Mouse (Mus musculus): ENCODE measurements around the gene Kcnab3. TPM values are rescaled to one million over a fixed set of nuclear protein-coding genes. Genes with fewer than 3 reads are reported as not detected.

Gene Kcnab3
- polyA plus RNA-seq, 1 experiment from 2014 or later, result 1.7 TPM

DNA sequence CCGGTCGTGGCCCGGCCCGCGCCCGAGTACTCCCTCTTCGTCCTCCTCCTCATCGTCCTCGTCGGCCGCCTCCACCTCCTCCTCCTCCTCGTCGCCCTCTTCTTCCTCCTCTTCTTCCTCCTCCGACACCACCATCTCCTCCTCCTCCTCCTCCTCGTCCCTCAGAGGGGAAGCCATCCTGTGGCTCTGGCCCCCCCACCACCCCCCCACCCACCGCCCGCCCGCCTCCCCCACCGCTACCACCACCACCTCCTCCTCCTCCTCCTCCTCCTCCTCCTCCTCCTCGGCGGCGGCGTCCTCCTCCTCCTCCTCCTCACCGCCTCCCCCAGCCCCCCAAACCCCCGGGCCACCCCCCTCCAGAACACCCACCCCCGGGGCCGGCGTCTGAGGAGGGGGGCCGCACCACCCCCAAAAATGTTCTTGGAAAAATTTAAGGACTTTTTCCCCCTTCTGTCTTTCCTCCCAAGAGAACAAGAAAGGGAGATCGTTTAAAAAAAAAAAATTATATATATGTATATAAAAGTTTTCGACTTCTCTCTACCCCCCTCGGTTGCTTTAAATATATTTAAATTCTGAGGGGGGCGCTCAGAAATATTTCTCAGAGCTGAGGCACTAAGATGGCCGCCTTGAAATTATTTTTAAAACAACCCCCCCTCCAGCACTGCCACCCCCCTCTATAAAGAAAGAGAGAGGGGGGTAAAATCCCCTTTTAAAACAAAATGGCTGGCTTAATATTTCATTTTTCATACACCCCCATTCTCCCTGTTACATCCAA lies 43.3 kb downstream of the Kcnab3 start, which contains the start of gene Chd3:
Chd3 (minus strand) TSS at position 192 of the 775 bp plus-strand sequence.
- no peaks in the 10 kb centered on the region for H3K27me3 ChIP-seq (ENCODE audit: control insufficient read depth, insufficient read depth, low read length)
- peaks cover 49% of the 10 kb centered on the region for H3K4me1 ChIP-seq (ENCODE audit: control insufficient read depth, insufficient read depth, low read length)
- under 1% methylated on average over 11 of the region's 34 CpGs for WGBS
- peak within 1 kb of the TSS; percentile 100 for H3K27ac ChIP-seq (ENCODE audit: low read length)
- H3K36me3 ChIP-seq (ENCODE audit: control insufficient read depth, insufficient read depth, low read length), result peaks cover 11% of the 10 kb centered on the region; the same call in 1 of the 2 replicates
- no peak for ATAC-seq (ENCODE audit: insufficient number of reproducible peaks, insufficient read depth, low FRiP score, low read depth)
- H3K9ac ChIP-seq (replicated peaks; ENCODE audit: low read depth, low read length), result peak within 1 kb of the TSS; percentile 100
- H3K4me2 ChIP-seq (replicated peaks; ENCODE audit: low read depth, low read length), result peak within 1 kb of the TSS; percentile 98
- peak within 1 kb of the TSS; percentile 89 for H3K4me3 ChIP-seq (ENCODE audit: low read depth, low read length)
- no peaks in the 10 kb centered on the region for H3K9me3 ChIP-seq (ENCODE audit: control insufficient read depth, low read depth, low read length)

- no peak for ATAC-seq (ENCODE audit: insufficient number of reproducible peaks, insufficient read depth, low FRiP score, low read depth)
- WGBS, result 10% methylated on average over 2 of the region's 2 CpGs
- H3K27me3 ChIP-seq (ENCODE audit: control insufficient read depth, insufficient read depth, low read length), result no peaks in the 10 kb centered on the region
- H3K4me2 ChIP-seq (replicated peaks; ENCODE audit: low read depth, low read length), result peak overlapping the region; percentile 98
- peak overlapping the region; percentile 89 for H3K4me3 ChIP-seq (ENCODE audit: low read depth, low read length)
- peaks cover 11% of the 10 kb centered on the region; the same call in 1 of the 2 replicates for H3K36me3 ChIP-seq (ENCODE audit: control insufficient read depth, insufficient read depth, low read length)
- no peaks in the 10 kb centered on the region for H3K9me3 ChIP-seq (ENCODE audit: control insufficient read depth, low read depth, low read length)
- H3K27ac ChIP-seq (ENCODE audit: low read length), result peak overlapping the region; percentile 100
- peak overlapping the region; percentile 100; the same call in 1 of the 2 replicates for H3K9ac ChIP-seq (replicated peaks; ENCODE audit: low read depth, low read length)
- peaks cover 41% of the 10 kb centered on the region for H3K4me1 ChIP-seq (ENCODE audit: control insufficient read depth, insufficient read depth, low read length)
Measured at GRCm38 (mm10) chr11:69369990-69370816, 44.1 kb downstream of the Kcnab3 start.

DNA sequence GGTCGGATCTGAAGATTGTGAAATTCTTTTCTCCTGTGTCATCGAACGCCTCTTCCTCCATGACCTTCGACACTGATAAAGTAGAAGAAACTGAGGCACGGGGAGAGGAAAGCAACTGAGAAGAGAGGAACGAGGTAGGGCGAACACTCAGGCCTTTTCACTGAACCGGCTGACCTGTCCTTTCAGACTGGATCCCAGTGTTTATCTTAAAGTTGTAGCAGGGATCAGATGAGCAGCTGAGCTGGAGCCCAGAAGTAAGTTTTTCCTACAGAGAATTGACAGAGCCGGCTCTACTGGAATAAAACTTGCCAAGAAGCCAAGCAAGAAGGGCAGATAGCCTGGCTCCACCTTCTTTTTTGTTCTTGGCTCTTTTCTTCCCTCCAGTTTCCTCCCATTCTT lies 44.8 kb downstream of the Kcnab3 start:
- no peak overlapping the region for H3K9ac ChIP-seq (replicated peaks; ENCODE audit: low read depth, low read length)

GRCm38 (mm10) chr11:69371601-69372000 lies 45.5 kb downstream of the Kcnab3 start:
- Histone ChIP-seq H3K4me1 (ENCODE audit: control insufficient read depth, insufficient read depth, low read length) (peaks cover 32% of the 10 kb centered on the region), H3K27ac (ENCODE audit: low read length) (peak overlapping the region; percentile 64; the same call in 1 of the 2 replicates), H3K27me3 (ENCODE audit: control insufficient read depth, insufficient read depth, low read length) (no peaks in the 10 kb centered on the region), H3K36me3 (ENCODE audit: control insufficient read depth, insufficient read depth, low read length) (peaks cover 11% of the 10 kb centered on the region; the same call in 1 of the 2 replicates), H3K9me3 (ENCODE audit: control insufficient read depth, low read depth, low read length) (no peaks in the 10 kb centered on the region), H3K4me2 (replicated peaks; ENCODE audit: low read depth, low read length) (peak overlapping the region; percentile 38; the same call in 1 of the 2 replicates), H3K9ac (replicated peaks; ENCODE audit: low read depth, low read length) (no peak overlapping the region), H3K4me3 (ENCODE audit: low read depth, low read length) (no peak overlapping the region)
- ATAC-seq (ENCODE audit: insufficient number of reproducible peaks, insufficient read depth, low FRiP score, low read depth), result no peak
- 35% methylated on average over 12 of the region's 12 CpGs for WGBS

More for the DNA sequence above, 44.8 kb downstream of the Kcnab3 start:
- peak overlapping the region; percentile 4; the same call in 1 of the 2 replicates for H3K4me3 ChIP-seq (ENCODE audit: low read depth, low read length)
- no peaks in the 10 kb centered on the region for H3K27me3 ChIP-seq (ENCODE audit: control insufficient read depth, insufficient read depth, low read length)
- peak overlapping the region; percentile 38 for H3K4me2 ChIP-seq (replicated peaks; ENCODE audit: low read depth, low read length)
- H3K27ac ChIP-seq (ENCODE audit: low read length), result peak overlapping the region; percentile 58
- 15% methylated on average over 9 of the region's 9 CpGs for WGBS
- no peak for ATAC-seq (ENCODE audit: insufficient number of reproducible peaks, insufficient read depth, low FRiP score, low read depth)
- H3K9me3 ChIP-seq (ENCODE audit: control insufficient read depth, low read depth, low read length), result no peaks in the 10 kb centered on the region
- peaks cover 11% of the 10 kb centered on the region; the same call in 1 of the 2 replicates for H3K36me3 ChIP-seq (ENCODE audit: control insufficient read depth, insufficient read depth, low read length)
- peaks cover 35% of the 10 kb centered on the region for H3K4me1 ChIP-seq (ENCODE audit: control insufficient read depth, insufficient read depth, low read length)

DNA sequence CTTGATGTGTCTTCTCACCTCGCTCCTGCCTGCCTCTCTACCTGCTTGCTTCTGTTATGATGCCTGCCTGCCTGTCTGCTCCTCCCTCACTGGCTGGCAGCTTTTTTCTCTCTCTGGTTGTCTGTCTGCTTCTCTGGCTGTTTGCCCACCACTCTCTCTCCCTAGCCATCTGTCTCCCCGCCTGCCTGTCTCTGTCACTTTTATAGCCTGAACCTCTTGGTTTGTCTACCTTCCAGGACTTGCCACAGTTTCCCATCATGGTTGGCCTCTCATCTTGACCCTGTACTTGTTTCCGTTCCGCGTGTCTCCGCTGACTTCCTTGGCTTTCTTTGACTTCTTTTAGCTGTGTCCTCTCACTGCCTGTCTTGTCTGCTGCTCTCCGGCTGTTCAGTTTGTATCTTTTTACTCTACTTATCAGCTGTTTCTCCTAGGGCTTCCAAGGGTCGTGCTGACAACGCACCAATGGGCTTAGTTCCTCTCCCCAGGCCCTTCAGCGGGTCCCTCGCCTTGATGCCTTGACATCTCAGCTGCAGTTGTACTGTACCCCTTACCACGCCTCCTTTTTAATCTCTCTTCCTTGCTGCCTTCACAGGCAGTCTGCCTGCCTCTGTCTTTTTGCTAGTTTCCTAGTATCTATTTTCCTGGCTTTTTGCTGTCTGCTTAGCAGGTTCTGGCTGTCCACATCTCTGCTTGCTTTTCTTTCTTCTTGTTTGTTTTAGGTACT lies 46.2 kb downstream of the Kcnab3 start:
- H3K4me2 ChIP-seq (replicated peaks; ENCODE audit: low read depth, low read length), result peak overlapping the region; percentile 19; the same call in 1 of the 2 replicates
- no peaks in the 10 kb centered on the region for H3K9me3 ChIP-seq (ENCODE audit: control insufficient read depth, low read depth, low read length)
- H3K27me3 ChIP-seq (ENCODE audit: control insufficient read depth, insufficient read depth, low read length), result no peaks in the 10 kb centered on the region
- peak overlapping the region; percentile 64; the same call in 1 of the 2 replicates for H3K27ac ChIP-seq (ENCODE audit: low read length)
- 23% methylated on average over 12 of the region's 12 CpGs for WGBS
- peaks cover 32% of the 10 kb centered on the region for H3K4me1 ChIP-seq (ENCODE audit: control insufficient read depth, insufficient read depth, low read length)
- H3K36me3 ChIP-seq (ENCODE audit: control insufficient read depth, insufficient read depth, low read length), result peaks cover 11% of the 10 kb centered on the region; the same call in 1 of the 2 replicates
- no peak for ATAC-seq (ENCODE audit: insufficient number of reproducible peaks, insufficient read depth, low FRiP score, low read depth)
- no peak overlapping the region for H3K4me3 ChIP-seq (ENCODE audit: low read depth, low read length)
- no peak overlapping the region for H3K9ac ChIP-seq (replicated peaks; ENCODE audit: low read depth, low read length)

DNA sequence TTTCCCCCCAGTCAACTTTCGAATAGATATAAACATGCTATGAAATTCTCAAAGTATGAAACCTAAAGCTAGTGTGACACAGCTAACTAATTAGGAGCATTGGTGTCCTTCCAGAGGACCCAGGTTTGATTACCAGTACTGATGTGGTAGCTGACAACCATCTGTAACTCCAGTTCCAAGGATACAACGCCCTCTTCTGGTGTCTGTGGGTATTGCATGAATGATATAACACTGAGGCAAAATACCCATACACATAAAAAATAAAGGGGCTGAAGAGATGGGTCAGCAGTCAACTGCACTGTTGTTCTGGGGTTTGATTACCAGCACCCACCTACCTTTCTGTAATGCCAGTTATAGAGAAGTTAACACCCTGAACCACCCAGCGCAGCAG lies 46.7 kb downstream of the Kcnab3 start:
- Histone ChIP-seq H3K4me1 (ENCODE audit: control insufficient read depth, insufficient read depth, low read length) (peaks cover 28% of the 10 kb centered on the region), H3K36me3 (ENCODE audit: control insufficient read depth, insufficient read depth, low read length) (peaks cover 11% of the 10 kb centered on the region; the same call in 1 of the 2 replicates), H3K9me3 (ENCODE audit: control insufficient read depth, low read depth, low read length) (no peaks in the 10 kb centered on the region), H3K9ac (replicated peaks; ENCODE audit: low read depth, low read length) (no peak overlapping the region), H3K4me2 (replicated peaks; ENCODE audit: low read depth, low read length) (peak overlapping the region; percentile 19; the same call in 1 of the 2 replicates), H3K4me3 (ENCODE audit: low read depth, low read length) (no peak overlapping the region), H3K27ac (ENCODE audit: low read length) (peak overlapping the region; percentile 64; the same call in 1 of the 2 replicates), H3K27me3 (ENCODE audit: control insufficient read depth, insufficient read depth, low read length) (no peaks in the 10 kb centered on the region)
- WGBS, result 57% methylated on average over 3 of the region's 3 CpGs
- no peak for ATAC-seq (ENCODE audit: insufficient number of reproducible peaks, insufficient read depth, low FRiP score, low read depth)

- H3K27ac ChIP-seq (ENCODE audit: low read length), result no peak overlapping the region
- H3K4me1 ChIP-seq (ENCODE audit: control insufficient read depth, insufficient read depth, low read length), result peaks cover 27% of the 10 kb centered on the region
- no peaks in the 10 kb centered on the region for H3K9me3 ChIP-seq (ENCODE audit: control insufficient read depth, low read depth, low read length)
- no peak overlapping the region for H3K4me2 ChIP-seq (replicated peaks; ENCODE audit: low read depth, low read length)
- peaks cover 11% of the 10 kb centered on the region; the same call in 1 of the 2 replicates for H3K36me3 ChIP-seq (ENCODE audit: control insufficient read depth, insufficient read depth, low read length)
- peak; percentile 44; the same call in 1 of the 2 replicates for ATAC-seq (ENCODE audit: insufficient number of reproducible peaks, insufficient read depth, low FRiP score, low read depth)
- no peak overlapping the region for H3K4me3 ChIP-seq (ENCODE audit: low read depth, low read length)
- no peak overlapping the region for H3K9ac ChIP-seq (replicated peaks; ENCODE audit: low read depth, low read length)
- no peaks in the 10 kb centered on the region for H3K27me3 ChIP-seq (ENCODE audit: control insufficient read depth, insufficient read depth, low read length)
- 88% methylated on average over 16 of the region's 16 CpGs for WGBS
Measured at GRCm38 (mm10) chr11:69373223-69373965, 47.3 kb downstream of the Kcnab3 start.

Measured in stomach, embryonic 14.5 days (tissue).